In the genomic region with DNA sequence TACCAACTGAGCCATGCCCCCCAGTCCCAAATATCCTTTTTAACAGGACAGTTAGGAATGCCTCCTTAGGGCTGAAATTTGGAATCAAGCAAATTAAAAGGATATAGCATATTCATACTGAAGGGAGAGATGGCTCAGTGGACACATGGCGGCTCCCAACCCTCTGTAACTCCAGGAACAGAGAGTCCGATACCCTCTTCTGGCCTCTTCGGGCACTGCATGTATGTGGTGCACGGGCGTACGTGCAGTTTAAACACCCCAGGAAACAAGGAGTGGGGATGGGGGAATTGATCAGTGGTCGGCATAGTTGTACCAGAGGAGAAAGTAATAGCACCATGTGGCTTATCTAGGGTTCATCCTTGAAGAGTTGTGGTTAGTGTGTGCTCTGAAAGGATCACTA, we compare ENCODE assay signal across 9 mouse cellular contexts. TPM values are rescaled to one million over a fixed set of nuclear protein-coding genes. Genes with fewer than 3 reads are reported as not detected.
DNase-seq lines count a peak whose midpoint lies in the region; ATAC-seq lines count a peak whose summit lies in the region.
"Had no signal": no experiment of that assay in that cellular context is flagged by ENCODE, and none has a peak within 500 bp of the region (broad histone marks: within the 10 kb centered on the region; RNA-seq: fewer than 3 reads in every experiment).

No protein-coding gene starts in this region.

- 0 out of 2 replicates have a peak, but pooled peaks have one; percentile 17 for ATAC-seq in forebrain, embryonic 15.5 days (replicated peaks)
- no peak for ATAC-seq in forebrain, embryonic 13.5 days
- no peak for ATAC-seq in neural tube, embryonic 15.5 days (ENCODE audit: low FRiP score)
- ATAC-seq in megakaryocyte-erythroid progenitor cell, adult 5-6 weeks (replicated peaks; ENCODE audit: low FRiP score, low TSS enrichment, poor library complexity, severe bottlenecking), result peak; percentile 58

- no peaks in the 10 kb centered on the region for H3K9me3 ChIP-seq in forebrain, embryonic 15.5 days
- no peaks in the 10 kb centered on the region for H3K9me3 ChIP-seq in forebrain, embryonic 13.5 days (replicated peaks)
- H3K9me3 ChIP-seq in neural tube, embryonic 15.5 days (replicated peaks), result no peaks in the 10 kb centered on the region
- H3K9me3 ChIP-seq: hindbrain, embryonic 15.5 days had no signal

- H3K9ac ChIP-seq in forebrain, embryonic 15.5 days (replicated peaks), result no peak overlapping the region
- H3K9ac ChIP-seq in forebrain, embryonic 13.5 days, result no peak overlapping the region
- no peak overlapping the region for H3K9ac ChIP-seq in neural tube, embryonic 15.5 days (replicated peaks)
- H3K9ac ChIP-seq: hindbrain, embryonic 15.5 days had no signal

- DNase-seq in neural tube, embryonic 10.5 days (ENCODE audit: extremely low spot score, low spot score), result peak; percentile 23
- DNase-seq in embryo, embryonic 9.5 days (ENCODE audit: extremely low spot score), result peak; percentile 19
- DNase-seq in urinary bladder, postnatal 4 days (ENCODE audit: low spot score in 2 of 2), result no peak
- DNase-seq in spleen, postnatal 36 days (ENCODE audit: low spot score in 2 of 2), result no peak

- no peaks in the 10 kb centered on the region for H3K27me3 ChIP-seq in forebrain, embryonic 15.5 days
- peaks cover 5% of the 10 kb centered on the region; the same call in 1 of the 2 replicates for H3K27me3 ChIP-seq in forebrain, embryonic 13.5 days
- H3K27me3 ChIP-seq in neural tube, embryonic 15.5 days (replicated peaks), result no peaks in the 10 kb centered on the region
- H3K27me3 ChIP-seq: hindbrain, embryonic 15.5 days had no signal

- H3K4me3 ChIP-seq in forebrain, embryonic 15.5 days, result no peak overlapping the region
- no peak overlapping the region for H3K4me3 ChIP-seq in forebrain, embryonic 13.5 days
- no peak overlapping the region for H3K4me3 ChIP-seq in neural tube, embryonic 15.5 days (replicated peaks)
- H3K4me3 ChIP-seq: hindbrain, embryonic 15.5 days had no signal

- no peak overlapping the region for H3K27ac ChIP-seq in forebrain, embryonic 15.5 days (replicated peaks)
- H3K27ac ChIP-seq in forebrain, embryonic 13.5 days, result no peak overlapping the region
- H3K27ac ChIP-seq in neural tube, embryonic 15.5 days (replicated peaks), result no peak overlapping the region
- H3K27ac ChIP-seq: hindbrain, embryonic 15.5 days had no signal

- peaks cover 10% of the 10 kb centered on the region for H3K4me1 ChIP-seq in forebrain, embryonic 15.5 days
- peaks cover 6% of the 10 kb centered on the region for H3K4me1 ChIP-seq in forebrain, embryonic 13.5 days
- peaks cover 11% of the 10 kb centered on the region for H3K4me1 ChIP-seq in neural tube, embryonic 15.5 days

- H3K36me3 ChIP-seq in forebrain, embryonic 15.5 days, result no peaks in the 10 kb centered on the region
- H3K36me3 ChIP-seq in forebrain, embryonic 13.5 days (ENCODE audit: poor library complexity, severe bottlenecking), result no peaks in the 10 kb centered on the region
- no peaks in the 10 kb centered on the region for H3K36me3 ChIP-seq in neural tube, embryonic 15.5 days
- H3K36me3 ChIP-seq: hindbrain, embryonic 15.5 days had no signal

- H3K4me2 ChIP-seq in forebrain, embryonic 15.5 days (replicated peaks), result no peak overlapping the region
- H3K4me2 ChIP-seq in forebrain, embryonic 13.5 days, result no peak overlapping the region
- no peak overlapping the region for H3K4me2 ChIP-seq in neural tube, embryonic 15.5 days
- H3K4me2 ChIP-seq: hindbrain, embryonic 15.5 days had no signal

- WGBS in forebrain, embryonic 15.5 days, result 46% methylated on average over 7 of the region's 7 CpGs
- 39% methylated on average over 7 of the region's 7 CpGs for WGBS in forebrain, embryonic 13.5 days
- 47% methylated on average over 7 of the region's 7 CpGs for WGBS in neural tube, embryonic 15.5 days

RNA-seq across cellular contexts. Expression of gene Amz2, which starts 18.9 kb away (rescaled TPM):
- polyA plus RNA-seq in forebrain, embryonic 15.5 days (2015; fragmentation: Nextera tagmentation; extraction: Ambion mirVana), result 67.3 and 72.6 TPM in 2 replicates
- 57.6 and 58.4 TPM in 2 replicates for polyA plus RNA-seq in forebrain, embryonic 13.5 days (2015; fragmentation: Nextera tagmentation; extraction: Ambion mirVana)
- 50.1 and 50.7 TPM in 2 replicates for polyA plus RNA-seq in neural tube, embryonic 15.5 days (2015; fragmentation: Nextera tagmentation; extraction: Ambion mirVana)
- total RNA-seq in megakaryocyte-erythroid progenitor cell, adult 5-6 weeks (2014; fragmentation: Nextera tagmentation), result 50.3 and 51.7 TPM in 2 replicates
- total RNA-seq in megakaryocyte-erythroid progenitor cell, adult 5-6 weeks (2017), result 79.1 and 90.9 TPM in 2 replicates

RNA-seq across cellular contexts. Expression of gene Arsg, which starts 28.6 kb away (rescaled TPM):
- 4.0 and 6.0 TPM in 2 replicates for polyA plus RNA-seq in forebrain, embryonic 15.5 days (2015; fragmentation: Nextera tagmentation; extraction: Ambion mirVana)
- polyA plus RNA-seq in forebrain, embryonic 13.5 days (2015; fragmentation: Nextera tagmentation; extraction: Ambion mirVana), result 3.4 and 5.4 TPM in 2 replicates
- polyA plus RNA-seq in neural tube, embryonic 15.5 days (2015; fragmentation: Nextera tagmentation; extraction: Ambion mirVana), result 2.8 and 3.2 TPM in 2 replicates
- 7.3 and 9.3 TPM in 2 replicates for total RNA-seq in megakaryocyte-erythroid progenitor cell, adult 5-6 weeks (2014; fragmentation: Nextera tagmentation)
- total RNA-seq in megakaryocyte-erythroid progenitor cell, adult 5-6 weeks (2017), result 4.1 and 4.7 TPM in 2 replicates

RNA-seq across cellular contexts. Expression of gene Slc16a6, which starts 28.8 kb away (rescaled TPM):
- 3.7 and 5.1 TPM in 2 replicates for polyA plus RNA-seq in forebrain, embryonic 15.5 days (2015; fragmentation: Nextera tagmentation; extraction: Ambion mirVana)
- polyA plus RNA-seq in forebrain, embryonic 13.5 days (2015; fragmentation: Nextera tagmentation; extraction: Ambion mirVana), result 3.6 and 5.0 TPM in 2 replicates
- 3.7 and 4.2 TPM in 2 replicates for polyA plus RNA-seq in neural tube, embryonic 15.5 days (2015; fragmentation: Nextera tagmentation; extraction: Ambion mirVana)
- total RNA-seq in megakaryocyte-erythroid progenitor cell, adult 5-6 weeks (2014; fragmentation: Nextera tagmentation), result 40.6 and 46.9 TPM in 2 replicates
- total RNA-seq in megakaryocyte-erythroid progenitor cell, adult 5-6 weeks (2017), result 16.5 and 20.6 TPM in 2 replicates

RNA-seq across cellular contexts. Expression of gene 9930022D16Rik, which starts 30.9 kb away (rescaled TPM):
- not detected in 2 replicates for polyA plus RNA-seq in forebrain, embryonic 15.5 days (2015; fragmentation: Nextera tagmentation; extraction: Ambion mirVana)
- not detected in 2 replicates for polyA plus RNA-seq in forebrain, embryonic 13.5 days (2015; fragmentation: Nextera tagmentation; extraction: Ambion mirVana)
- 0.05 TPM in 1 of 2 replicates, not detected in the other for polyA plus RNA-seq in neural tube, embryonic 15.5 days (2015; fragmentation: Nextera tagmentation; extraction: Ambion mirVana)
- 0.12 TPM in 1 of 2 replicates, not detected in the other for total RNA-seq in megakaryocyte-erythroid progenitor cell, adult 5-6 weeks (2014; fragmentation: Nextera tagmentation)
- 1.2 TPM in 1 of 2 replicates, not detected in the other for total RNA-seq in megakaryocyte-erythroid progenitor cell, adult 5-6 weeks (2017)
- polyA plus RNA-seq: hindbrain, embryonic 15.5 days had no signal

Comparison
In these comparisons a context has a peak if more than half of its experiments do, and no peak if none do; other contexts are left out.
1. ATAC-seq: peak in forebrain, embryonic 15.5 days (single experiment) and megakaryocyte-erythroid progenitor cell, adult 5-6 weeks (single experiment); none in forebrain, embryonic 13.5 days (single experiment) and neural tube, embryonic 15.5 days (single experiment).
2. DNase-seq: peak in neural tube, embryonic 10.5 days (single experiment) and embryo, embryonic 9.5 days (single experiment); none in urinary bladder, postnatal 4 days (0 of 2) and spleen, postnatal 36 days (0 of 2).